Mouse (Mus musculus): ENCODE measurements around the gene Rpl19.

DNA sequence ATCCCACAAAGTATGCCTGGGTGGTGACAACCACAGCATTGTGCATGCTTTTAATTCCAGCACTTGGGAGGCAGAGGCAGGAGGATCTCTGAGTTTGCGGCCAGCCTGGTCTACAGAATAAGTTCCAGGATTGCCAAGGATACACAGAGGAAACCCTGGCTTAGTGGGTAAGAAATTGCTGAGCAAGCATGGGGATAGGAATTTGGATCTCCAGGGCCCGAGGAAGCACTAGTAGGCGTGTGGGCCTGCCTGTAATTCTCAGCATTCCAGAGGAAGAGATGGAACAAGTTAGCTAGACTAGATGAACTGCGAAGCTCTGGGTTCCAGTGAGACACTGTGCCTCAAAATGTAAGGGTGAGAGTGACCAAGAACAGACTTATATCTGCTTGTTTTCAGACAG, 46.9 kb downstream of the Rpl19 start:
- TF ChIP-seq EP300 (IDR thresholded peaks at IDR 0.05; ENCODE audit: low read depth) (no peak), CTCF (IDR thresholded peaks at IDR 0.05; ENCODE audit: low read depth) (no peak)
